Mouse (Mus musculus) lung, adult 2 months (tissue): ENCODE measurements around the gene Casq2.
A peak's percentile ranks its signal among the peaks of the same experiment; 100 is the strongest.

Experiments used
- CTCF ChIP-seq: fragments of 200-500 bp; IDR thresholded peaks from 2 replicates; pipeline ENCODE4 v1.5.1; 2011; ENCODE audit warnings: mild to moderate bottlenecking, low read length, control low read depth; ENCODE audit not compliant: insufficient read depth
- POLR2A ChIP-seq: fragments of 200-500 bp; IDR thresholded peaks from 2 replicates; pipeline ENCODE4 v1.6.1; 2011; ENCODE audit warnings: low read depth, mild to moderate bottlenecking, control low read depth, low read length, borderline replicate concordance; ENCODE audit errors: extremely low read depth

DNA sequence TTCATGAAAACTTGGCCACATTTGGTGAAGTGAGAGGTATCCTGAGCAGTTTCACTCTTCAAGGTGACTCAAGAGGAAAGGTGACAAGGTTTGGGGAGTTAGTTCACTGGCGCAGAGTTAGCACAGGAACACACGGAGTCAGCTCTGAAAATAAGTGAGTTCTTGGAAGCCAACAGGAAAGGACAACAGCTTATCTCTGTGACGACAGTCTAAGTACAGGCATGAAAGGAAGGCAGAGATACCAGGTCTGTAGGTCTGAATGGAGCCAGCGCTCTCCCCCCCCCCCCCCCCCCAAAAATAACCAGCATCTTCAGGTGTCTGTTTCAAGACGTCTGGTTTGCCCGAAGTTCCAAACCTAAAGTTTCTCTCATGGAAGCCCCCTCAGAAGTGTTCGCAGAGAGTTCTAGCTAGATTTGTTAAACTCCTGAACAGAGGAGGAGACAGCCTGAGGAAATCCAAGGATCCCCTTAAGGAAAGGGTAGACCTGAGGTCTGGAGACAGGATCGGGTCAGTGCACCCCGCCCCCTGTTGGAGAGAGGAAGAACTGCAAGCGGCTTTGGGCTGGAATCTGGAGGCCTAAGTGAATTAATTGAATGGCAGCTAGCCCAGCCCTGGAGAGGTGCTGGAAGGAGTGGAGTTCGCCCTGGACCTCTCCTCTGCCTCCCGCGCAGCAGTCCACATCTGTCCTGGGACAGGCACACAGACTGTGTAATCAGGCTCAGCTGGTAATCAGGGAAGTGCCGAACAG, 24.1 kb upstream of the Casq2 start:
- TF ChIP-seq CTCF, result peak; percentile 74
- no peak for TF ChIP-seq POLR2A
